Mouse (Mus musculus) embryo, embryonic 11 days (tissue): ENCODE data around the gene Numbl.

ENCODE experiments used
- DNase-seq: peaks from one replicate; pipeline ENCODE4 v3.0.0-alpha.2; 2015

Gene Numbl

DNA sequence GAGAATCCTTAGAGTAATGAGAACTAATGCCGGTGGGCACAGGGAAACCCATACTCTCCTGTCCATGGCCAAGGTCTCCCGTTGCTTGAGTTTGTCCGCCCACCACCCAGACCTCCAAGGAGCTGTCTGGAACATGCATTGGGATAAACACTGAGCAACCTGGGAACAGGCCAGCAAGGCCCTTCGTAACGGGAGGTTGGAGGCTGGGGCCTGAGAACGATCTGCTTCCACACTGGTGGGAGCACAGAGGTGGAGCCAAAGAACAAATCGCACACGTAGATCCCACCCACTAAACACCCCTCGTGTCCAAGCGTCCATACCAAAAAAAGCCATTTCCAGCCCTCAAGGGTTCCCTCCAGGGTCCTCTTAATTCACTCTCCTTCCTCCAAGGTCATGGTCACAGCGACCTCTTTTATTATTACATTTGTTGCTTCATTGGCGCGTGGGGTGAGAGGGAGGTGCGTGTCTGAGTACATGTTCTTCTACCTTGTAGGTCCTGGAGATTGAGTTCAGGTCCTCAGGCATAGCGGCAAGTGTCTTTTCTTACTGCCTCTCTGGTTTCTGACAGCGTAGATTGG, 39.9 kb downstream of the Numbl start:
- DNase-seq = no peak

- DNase-seq = no peak
Measured at GRCm38 (mm10) chr7:27298816-27299215, 40.6 kb downstream of the Numbl start.

DNA sequence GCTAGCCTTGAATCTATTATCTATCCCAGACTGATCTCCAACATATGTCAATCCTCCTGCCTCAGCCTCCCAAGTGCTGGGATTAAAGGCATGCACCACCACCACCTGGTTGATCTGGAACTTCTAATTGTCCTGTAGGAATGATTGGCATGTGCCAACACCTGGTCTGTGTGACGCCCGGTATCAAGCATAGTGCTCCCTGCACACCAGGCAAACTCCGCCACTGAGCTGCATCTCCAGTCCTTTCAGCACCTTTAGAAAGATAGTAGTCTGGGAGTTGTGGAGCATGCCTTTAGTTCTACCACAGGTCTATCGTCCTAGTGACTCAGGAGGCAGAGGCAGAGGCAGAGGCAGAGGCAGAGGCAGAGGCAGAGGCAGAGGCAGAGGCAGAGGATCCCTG, 42.1 kb downstream of the Numbl start:
- no peak for DNase-seq

DNA sequence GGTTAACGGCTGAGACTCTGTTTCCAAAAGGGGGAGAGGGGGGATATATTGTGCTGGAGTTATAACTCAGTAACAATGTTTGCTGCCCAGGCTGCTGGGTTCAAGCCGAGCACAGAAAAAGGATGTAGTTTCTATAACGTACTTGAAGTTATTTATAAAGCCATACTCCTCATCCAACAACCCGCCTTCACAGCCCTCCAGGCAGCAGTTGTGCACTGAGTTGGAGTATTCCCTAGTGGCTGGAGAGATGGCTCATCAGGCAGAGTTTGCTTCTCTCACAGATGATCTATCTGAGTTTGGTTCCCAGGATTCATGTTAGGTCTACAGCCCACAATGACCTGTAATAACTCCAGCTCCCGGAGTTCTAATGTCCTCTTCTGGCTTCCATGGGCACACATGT, 42.6 kb downstream of the Numbl start:
- no peak for DNase-seq

- peak; percentile 79 for DNase-seq
Measured at GRCm38 (mm10) chr7:27302172-27302571, 43.9 kb downstream of the Numbl start.

DNA sequence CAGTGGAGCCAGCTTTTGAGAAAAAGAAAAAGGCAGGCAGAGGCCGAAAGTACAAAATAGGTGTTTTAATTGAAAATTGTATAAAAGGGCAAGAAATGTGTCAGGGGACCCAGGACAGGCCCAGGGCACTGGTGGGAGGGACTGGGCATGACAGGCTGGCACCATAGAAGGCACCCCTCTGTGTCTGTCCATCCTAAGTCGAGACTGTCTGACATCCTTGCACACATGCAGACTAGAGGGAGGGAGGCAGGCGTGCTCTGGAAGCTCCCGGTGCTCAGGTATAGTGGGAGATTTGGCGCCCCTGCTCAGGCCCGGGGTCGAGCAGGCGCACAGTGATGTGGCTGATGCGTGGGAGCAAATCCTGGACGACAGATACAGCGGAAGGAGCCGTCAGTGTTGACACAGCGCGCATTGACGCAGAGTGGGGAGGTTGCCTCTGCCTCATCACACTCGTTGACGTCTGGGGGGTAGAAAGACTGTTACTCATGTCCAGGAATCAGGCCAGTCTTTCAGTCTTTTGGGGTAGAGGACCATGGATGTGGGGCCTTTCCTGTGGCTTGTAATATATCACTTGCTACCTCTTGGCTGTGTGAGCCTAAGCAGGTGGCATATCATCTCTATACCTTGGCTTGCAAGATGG, 47.0 kb downstream of the Numbl start:
- no peak for DNase-seq

DNA sequence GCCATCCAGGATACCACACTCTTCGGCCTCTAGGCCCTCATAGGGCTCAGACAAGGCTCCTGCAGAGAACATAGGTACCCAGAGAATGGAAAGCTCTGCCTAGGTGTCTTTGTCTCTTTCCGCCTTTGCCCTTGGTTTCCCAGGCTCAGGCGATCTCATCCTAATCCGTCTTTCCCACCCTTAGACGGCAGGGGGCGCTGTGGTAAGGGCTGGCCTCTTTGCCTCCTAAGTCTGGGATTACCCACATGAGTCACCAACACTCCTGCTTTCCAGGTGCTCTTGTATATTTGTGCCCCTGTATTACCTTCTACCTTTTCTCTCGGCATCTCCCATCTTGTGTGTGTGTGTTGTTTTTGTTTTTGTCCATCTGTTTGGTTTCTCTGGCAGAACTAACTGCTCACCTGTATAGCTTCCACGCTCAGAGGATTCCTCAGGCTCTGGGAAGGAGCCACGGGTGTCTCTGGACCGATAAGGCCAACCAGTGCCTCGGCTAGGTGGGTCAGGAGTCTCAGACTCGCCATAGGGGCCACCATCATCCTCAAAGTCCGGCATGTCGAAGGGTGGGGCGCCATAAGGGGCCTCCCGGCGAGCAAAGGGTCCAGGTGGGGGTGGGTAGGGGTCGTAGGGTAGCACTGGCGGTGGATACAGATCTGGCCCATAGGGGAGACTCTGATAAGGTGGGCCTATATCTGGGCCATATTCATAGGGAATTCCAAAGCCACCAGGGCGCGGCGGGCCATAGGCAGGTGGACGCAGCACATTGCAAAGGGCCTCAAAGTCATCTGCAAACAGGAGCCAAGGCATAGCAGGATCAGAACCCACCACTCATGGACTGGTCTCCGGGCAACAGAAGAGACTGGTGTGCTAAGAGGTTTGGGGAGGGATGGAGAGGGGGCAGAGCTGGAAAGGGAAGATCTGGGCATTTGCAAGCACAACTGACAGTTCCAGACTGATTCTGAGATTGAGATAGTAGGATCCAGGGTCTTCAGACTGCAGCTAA, 48.2 kb downstream of the Numbl start:
- DNase-seq = no peak

GRCm38 (mm10) chr7:27307551-27307950, 49.3 kb downstream of the Numbl start:
- peak; percentile 37 for DNase-seq

GRCm38 (mm10) chr7:27308821-27309549, 50.8 kb downstream of the Numbl start:
- DNase-seq = peak; percentile 65

- DNase-seq = no peak
Measured at GRCm38 (mm10) chr7:27309832-27310231, 51.6 kb downstream of the Numbl start.

DNA sequence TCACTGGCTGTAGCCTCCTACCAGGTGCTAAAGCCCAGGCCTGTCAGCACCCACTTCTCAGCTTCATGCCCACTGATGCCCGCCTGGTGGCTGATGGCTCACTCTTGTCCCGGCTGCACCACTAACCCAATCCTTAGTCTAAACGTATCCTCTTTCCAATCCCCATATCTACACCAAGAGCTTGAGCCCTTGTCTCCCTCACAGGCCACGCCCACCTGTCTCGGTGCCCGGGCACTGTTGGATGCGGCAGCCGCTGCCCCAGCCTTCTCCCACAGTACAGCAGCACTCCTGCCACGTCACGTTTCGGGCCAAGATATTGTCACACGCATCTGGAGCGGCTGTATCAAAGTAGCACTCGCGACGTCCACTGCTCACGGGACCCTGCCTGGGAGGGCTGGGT, 52.1 kb downstream of the Numbl start:
- peak; percentile 53 for DNase-seq

GRCm38 (mm10) chr7:27310996-27311535, 52.8 kb downstream of the Numbl start:
- DNase-seq = no peak

DNA sequence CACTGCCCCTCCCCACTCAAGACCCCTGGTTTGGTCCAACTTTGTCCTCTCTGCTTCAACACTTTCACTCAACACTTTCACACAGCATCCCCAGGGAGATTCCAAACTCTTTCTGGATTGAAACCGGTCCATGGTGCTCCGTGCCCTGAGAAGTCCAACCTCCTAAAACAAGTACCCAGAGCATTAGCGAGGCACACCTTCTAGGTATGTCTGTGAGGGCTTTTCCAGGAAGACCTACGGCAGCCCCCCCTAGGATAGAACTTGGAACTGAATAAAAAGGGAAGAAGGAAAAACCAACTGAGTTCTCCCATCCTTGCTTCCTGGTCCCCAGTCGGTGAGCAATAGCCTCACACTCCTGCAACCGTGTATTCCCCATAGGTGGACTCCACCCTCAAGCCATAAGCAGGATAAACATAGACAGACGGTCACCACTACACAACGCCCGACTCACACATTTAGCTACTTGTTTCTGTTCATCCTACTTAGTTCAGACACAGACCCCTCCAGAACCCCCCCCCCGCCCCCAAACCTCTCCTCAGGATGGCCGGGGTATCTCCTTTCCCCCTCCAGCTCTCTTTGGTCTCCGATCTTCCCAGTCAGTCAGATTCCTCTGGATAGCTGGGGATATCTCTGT, 53.5 kb downstream of the Numbl start:
- DNase-seq = no peak

- no peak for DNase-seq
Measured at GRCm38 (mm10) chr7:27314393-27314792, 56.2 kb downstream of the Numbl start.

GRCm38 (mm10) chr7:27315958-27316357, 57.7 kb downstream of the Numbl start:
- peak; percentile 50 for DNase-seq

DNA sequence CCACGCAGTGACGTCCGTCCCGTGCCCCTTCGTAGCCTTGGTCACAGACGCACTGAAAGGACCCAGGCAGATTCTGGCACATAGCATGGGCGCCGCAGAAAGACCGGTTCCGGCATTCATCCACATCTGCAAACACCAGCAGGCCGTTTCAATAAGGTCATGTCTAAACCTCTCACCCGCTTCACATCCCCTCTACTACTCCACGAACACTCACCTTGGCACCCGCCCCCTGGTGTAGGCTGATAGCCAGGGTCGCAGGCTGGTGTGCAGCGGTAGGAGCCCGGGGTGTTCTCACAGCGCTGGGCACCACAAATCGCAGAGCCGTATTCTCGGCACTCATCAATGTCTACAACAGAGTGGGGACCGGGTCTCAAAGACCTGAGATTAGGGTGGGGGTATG, 61.2 kb downstream of the Numbl start:
- no peak for DNase-seq

DNA sequence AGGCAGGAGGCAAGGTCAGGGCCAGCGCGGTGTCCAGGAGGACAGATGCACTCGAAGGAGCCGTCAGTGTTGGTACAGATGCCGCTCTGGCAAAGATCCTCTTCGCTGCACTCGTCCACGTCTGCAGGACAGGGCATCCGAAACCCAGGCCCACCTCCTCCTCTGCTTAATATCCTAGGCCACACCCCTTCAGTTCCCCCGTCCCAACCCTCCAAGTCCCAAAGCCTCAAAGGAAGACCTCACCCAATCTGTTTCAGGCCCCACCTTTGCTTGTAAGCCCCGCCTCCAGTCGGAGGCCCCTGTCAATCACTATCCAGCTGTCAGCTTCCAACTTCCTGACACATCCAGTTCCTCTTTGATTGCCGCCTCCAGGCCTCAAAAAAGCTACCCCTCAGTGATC, 64.1 kb downstream of the Numbl start:
- DNase-seq = no peak

DNA sequence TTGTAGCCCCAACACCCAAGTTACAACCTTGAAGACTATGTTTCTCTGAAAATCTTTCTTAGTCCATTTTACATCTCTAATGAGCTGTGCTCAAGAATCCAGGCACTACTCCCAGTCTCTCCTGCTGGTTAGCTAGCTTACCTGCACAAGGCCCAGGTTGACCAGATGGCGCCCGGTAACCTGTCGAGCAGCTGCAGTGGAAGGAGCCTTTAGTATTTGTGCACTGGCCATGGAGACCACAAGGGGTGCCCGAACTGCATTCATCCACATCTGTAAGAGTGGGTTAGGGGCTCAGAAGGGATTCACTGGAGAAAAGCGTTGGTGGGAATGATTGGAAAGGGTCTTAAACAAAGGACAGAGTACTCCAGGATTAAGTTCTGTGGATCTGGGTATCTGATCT, 64.8 kb downstream of the Numbl start:
- no peak for DNase-seq

GRCm38 (mm10) chr7:27324161-27324560, 65.9 kb downstream of the Numbl start:
- no peak for DNase-seq

- no peak for DNase-seq
Measured at GRCm38 (mm10) chr7:27324928-27325327, 66.7 kb downstream of the Numbl start.

DNA sequence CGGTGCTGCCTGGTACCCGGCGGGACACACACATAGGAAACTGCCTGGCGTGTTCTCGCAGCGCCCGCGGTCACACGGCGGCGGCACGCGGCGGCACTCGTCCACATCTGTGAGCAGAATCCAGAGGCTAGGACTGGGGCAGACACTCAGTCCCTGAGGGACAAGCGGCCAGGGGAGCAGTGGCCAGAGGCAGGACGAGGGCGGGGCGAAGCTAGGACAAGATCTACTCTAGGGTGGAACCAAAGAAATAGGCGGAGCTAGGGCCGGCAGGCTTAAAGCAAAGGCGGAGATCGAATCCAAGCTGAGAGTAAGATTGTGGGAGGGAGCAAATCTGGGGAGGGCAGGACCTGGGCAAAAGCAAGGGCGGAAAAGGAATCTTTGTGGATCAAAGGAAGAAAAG, 67.5 kb downstream of the Numbl start:
- peak; percentile 79 for DNase-seq
